Mouse (Mus musculus): ENCODE measurements around the gene B830017H08Rik.

Gene B830017H08Rik

GRCm38 (mm10) chr16:17832821-17833220, at the start of gene B830017H08Rik:
B830017H08Rik (plus strand) TSS chr16:17833121.
- in situ Hi-C loops (cut with MboI, MseI): no loop called here

DNA sequence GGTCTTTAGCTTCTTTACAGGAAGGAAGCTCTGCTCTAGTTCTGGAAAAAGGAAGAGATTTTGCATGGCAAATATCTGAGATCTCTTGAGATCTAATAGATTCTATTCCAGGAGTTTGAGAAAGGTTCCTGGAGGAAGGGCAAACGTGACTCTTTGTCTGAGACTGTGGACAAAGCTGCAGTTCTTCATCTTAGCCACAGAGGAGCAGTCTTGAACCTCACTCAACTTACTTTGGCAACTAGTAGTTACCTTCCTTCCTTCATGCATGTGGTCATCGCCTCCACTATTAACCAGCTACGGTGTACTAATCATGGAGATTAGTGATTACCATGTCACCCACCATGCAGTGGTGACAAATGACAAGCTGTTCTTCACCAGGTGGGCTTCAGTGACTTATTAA, 47.6 kb upstream of the B830017H08Rik start:
- in situ Hi-C loops (cut with MboI, MseI): no loop called here

DNA sequence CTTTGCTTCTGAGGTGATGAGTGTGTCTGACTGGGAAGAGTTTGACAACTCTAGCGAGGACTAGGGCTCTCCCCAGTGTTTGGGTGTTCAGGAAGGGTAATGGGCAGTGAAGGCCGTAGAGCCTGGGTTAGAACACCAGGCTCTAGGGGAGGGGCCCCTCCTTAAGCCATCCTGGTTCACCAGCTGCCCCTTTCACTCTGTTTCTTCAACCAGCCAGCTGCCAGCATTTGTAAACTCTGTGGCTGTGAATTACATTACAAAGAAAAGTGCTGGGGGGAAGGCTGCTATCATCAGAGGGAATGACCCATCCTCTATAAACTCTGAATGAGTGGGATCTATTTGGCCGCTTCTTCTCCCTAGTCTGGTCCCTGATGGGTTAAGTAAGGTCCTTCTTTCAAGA, 40.2 kb upstream of the B830017H08Rik start:
- in situ Hi-C loops (cut with MboI, MseI): no loop called here

DNA sequence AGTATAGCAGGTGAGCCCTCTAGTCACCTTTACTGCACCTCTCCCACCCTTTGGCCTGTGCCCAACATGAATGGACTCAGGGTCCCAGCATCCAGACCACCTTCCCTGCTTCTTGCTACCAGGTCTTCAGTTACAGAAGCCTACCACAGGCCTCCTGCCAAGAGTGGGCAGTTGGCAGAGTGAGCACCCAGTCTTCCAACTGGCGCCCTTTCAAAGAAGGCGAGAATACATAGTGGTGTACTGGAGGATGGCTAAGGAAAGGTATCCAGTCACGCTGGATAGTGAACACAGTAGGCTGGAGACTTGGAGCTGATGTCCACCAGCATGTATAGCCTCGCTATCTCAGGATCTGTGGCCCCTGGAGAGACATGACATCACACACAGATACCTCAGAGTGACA, 38.9 kb upstream of the B830017H08Rik start:
- in situ Hi-C loops (cut with MboI, MseI): no loop called here

- in situ Hi-C loops (cut with MboI, MseI): no loop called here
These were observed 37.3 kb upstream of the B830017H08Rik start for GRCm38 (mm10) chr16:17795643-17796042.

DNA sequence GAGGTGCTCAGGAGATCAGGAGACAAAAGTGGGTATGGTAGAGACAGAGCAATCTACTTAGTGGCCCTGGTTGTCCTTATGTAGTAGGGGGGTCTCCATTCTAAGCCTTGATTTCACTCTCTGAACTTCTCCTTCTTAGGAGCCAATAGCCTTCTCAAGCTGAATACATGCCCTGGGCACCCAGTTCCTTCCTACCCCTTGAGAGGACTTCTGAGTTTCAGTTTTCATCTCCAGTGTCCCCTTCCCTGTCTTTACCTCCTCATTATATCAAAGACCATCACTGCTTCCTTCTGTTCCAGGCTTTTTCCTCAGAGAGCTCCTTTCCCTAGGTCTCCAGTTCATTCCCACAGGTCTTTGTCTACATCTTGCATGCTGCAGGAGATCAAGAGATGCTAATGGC, 36.4 kb upstream of the B830017H08Rik start:
- in situ Hi-C loops (cut with MboI, MseI): no loop called here

DNA sequence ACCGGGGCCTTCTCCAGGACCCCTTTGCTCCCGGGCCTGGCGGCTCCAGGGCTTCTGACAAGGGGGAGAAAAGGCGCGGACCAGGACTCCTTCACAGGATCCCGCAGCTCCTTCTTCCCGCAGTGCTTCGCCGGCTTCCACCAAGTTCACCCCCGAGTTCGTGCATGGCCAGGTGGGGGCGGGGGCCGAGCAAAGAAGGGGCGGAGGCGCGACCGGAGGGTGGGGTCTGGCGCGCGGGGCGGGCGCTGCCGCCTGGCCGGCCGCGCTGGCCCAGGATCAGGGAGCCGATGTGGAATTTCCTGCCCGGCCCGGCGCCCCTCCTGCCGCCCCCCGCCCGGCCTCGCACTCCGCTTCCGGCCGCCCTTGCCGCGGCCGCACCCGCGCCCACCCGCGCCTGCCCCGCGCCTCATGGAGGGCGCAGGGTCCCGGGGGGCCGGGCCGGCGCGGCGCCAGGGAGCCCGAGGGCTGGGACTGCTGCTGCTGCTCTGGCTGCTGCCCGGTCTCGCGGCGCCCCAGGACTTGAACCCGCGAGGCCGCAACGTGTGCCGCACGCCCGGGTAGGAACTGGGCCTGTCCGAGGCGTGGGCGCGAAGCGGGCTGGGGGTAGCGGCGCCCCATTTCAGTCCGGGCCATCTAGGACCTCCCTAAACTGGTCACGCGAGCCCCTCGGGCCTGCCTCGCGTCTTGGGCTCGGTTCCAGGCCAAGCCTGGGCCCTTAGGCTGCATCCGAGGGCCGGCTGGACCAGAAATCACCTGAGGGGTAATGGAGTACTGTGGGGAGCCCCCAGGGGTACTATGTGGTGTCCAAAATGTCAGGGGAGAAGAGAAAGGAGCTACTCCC, 35.7 kb upstream of the B830017H08Rik start, which contains the start of gene Scarf2:
Gene Scarf2, plus strand, starts transcription at position 312 of the 841 bp plus-strand sequence.
- in situ Hi-C loops (cut with MboI, MseI): no loop called here

DNA sequence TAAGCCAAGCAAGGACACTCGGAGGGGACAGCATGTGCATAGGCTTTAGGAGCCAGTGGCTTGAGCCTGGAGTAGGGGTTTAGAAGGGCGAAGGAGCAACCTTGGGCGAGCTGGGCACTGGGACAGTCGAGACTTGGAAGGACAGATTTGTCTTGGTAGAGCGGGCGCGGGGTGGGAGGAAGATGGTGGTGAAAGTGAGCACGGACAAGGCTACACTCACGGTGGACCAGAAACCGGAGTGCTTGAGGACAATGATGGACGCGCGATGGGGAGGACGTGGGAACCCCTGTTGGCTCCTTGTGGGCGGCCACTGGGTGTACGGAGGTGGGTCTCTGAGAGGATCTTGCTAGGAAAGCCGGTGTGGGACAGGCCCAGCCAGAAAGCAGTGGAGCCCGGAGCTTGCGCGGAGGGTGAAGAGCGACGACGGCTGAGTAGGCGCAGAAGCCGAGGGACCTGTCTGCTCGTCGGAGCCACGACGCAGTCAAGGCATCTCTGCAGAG, 35.1 kb upstream of the B830017H08Rik start:
- in situ Hi-C loops (cut with MboI, MseI): no loop called here

DNA sequence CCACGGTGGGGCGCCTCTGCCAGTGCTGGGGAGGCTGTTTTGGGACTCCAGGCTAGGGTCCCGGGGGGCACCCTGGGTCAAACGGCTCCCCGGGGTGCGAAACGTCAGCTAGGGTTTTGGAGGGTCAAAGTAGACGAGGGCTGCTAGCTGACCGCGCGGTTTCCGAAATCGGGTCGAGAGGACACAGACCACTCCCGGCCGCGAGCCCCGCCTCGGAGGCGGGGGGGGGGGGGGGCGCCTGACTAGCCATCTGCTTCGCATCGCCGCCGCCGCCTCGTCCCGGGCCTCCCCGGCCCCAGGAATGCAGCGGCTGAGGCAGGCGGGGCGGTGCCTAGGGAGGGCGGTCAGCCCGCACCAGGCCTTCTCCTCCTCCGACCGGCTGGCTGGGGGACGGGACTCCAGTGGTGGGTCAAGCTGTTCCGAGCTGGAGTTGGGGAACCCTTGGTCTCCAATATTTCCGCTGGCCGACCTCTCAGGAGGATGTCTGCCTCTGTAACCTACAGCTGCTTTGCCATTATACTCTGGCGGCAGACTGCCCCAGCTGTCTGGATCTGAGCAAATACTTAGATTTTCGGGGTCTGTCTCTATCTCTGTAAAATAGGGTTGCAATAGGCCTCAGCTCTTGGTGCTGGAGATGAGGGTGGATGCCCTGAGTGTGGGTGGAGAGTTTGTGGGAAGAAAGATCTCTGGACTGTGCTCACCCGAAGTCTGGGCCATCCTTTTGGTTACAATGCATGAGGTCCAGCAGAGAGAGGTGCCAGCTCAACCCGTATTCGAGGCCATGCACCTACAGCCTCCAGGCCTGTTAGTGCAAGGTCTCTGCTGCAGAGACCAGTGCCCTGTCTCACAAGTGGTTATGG, 34.4 kb upstream of the B830017H08Rik start:
- in situ Hi-C loops (cut with MboI, MseI): no loop called here

DNA sequence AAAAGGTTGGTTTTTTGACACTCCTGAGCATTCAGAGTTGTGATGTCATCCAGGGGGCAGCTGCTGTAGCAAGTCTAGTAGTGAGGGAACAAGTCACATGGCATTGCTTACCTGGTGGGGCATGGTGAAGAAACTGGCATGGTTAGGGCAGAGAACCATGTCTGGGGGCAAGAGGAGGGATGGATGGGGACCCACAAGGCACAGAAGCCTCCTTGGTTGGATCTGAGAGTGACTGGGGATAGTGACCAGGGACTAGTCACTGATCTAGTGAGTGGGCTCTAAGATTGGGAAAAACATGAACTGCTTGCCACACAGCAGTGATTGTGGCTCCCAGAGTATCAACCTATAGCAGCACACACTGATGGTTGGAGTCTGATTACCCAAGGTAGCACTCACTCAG, 33.3 kb upstream of the B830017H08Rik start:
- in situ Hi-C loops (cut with MboI, MseI): no loop called here

DNA sequence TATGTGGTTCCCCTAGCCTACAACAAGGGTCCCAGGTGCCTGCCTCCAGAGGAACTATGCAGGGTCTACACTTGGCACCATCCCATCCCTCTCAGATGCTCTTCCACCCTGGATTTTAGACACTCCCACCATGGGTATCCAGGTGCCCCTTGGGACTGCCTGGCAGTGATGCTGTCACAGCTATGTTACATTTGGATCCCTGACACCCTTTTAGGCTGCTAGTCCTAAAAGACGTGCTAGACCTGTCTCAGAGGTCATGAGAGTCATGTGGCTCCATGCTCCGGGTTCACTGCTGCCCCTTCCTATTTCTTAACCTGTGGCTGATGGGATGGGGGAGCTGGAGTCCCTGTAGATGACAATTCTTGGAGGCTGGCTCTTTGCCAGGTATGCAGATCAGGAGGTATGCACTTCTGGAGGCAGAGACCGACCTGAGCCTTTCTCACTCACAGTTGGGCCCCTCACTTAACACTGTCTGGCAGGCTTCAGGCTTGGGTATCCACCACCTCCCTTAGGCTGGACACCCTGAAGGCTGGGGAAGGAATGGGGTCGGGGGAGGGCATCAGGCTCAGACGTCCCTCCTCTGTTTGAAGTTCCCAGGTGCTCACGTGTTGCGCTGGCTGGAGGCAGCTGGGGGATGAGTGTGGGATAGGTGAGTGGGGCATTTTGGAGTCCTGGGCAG, 31.0 kb upstream of the B830017H08Rik start:
- in situ Hi-C loops (cut with MboI, MseI): no loop called here

DNA sequence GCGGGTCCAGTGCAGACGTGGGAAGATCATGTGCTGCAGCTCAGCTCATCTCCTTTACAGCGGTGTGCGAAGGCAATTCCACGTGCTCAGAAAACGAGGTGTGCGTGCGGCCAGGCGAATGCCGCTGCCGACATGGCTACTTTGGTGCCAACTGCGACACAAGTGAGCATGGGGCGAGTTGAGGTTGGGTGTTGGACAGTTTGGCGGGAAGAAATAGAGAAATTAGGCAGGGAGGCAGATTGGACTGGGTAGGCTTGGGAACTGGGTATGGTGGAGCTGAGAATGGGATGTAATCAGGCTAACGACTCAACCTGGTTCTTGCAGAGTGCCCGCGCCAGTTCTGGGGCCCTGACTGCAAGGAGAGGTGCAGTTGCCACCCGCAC, 30.5 kb upstream of the B830017H08Rik start:
- in situ Hi-C loops (cut with MboI, MseI): no loop called here

GRCm38 (mm10) chr16:17802839-17803674, 29.9 kb upstream of the B830017H08Rik start:
- in situ Hi-C loops (cut with MboI, MseI): no loop called here

GRCm38 (mm10) chr16:17803675-17804448, 29.1 kb upstream of the B830017H08Rik start:
- in situ Hi-C loops (cut with MboI, MseI): no loop called here

DNA sequence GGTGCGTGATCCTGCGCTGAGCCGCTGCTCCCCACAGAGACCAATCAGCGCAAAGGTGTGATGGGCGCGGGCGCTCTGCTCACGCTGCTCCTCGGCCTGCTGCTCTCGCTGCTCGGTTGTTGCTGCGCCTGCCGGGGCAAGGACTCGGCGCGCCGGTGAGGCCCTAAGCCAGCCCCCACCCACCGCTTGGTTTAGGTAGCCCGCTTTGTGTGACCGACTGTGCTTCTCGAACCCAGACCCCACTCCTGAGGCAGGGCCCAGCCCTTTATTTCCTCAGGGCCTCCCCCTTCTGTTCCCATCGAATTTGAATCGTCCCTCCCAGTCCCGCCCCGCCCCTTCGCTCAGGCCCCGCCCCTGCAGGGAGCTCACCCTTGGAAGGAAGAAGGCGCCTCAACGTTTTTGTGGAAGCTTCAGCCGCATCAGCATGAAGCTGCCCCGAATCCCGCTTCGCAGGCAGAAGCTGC, 28.4 kb upstream of the B830017H08Rik start:
- in situ Hi-C loops (cut with MboI, MseI): no loop called here

DNA sequence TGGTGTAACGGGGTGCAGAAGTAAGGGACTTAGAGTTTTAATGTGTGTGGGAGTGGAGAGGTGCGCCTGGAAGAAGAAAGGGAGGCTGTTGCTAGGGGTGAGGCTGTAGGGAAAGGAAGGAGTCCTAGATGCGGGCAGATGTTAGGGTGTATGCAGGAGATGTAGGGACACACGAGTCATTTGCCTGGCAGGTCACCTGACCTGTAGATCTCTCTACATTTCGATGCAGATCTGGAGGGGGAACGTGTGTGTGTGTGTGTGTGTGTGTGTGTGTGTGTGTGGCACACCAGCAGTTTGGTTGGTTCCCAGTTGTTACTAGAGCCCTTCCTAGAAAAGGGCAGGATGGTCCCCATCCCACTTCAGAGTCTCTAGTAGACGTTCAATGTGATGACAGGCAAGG, 27.9 kb upstream of the B830017H08Rik start:
- in situ Hi-C loops (cut with MboI, MseI): loop anchor here in 1 of 2 experiments (5.0 kb wide), 1 partner anchor 73 kb away; the partner anchor contains the start of gene Med15

- in situ Hi-C loops (cut with MboI, MseI): loop anchor here in 1 of 2 experiments (5.0 kb wide), 1 partner anchor 74 kb away; the partner anchor contains the start of gene Med15
These were observed 26.2 kb upstream of the B830017H08Rik start for GRCm38 (mm10) chr16:17806581-17807191.

GRCm38 (mm10) chr16:17807192-17808009, 25.5 kb upstream of the B830017H08Rik start:
- in situ Hi-C loops (cut with MboI, MseI): loop anchor here in 1 of 2 experiments (5.0 kb wide), 1 partner anchor 75 kb away; the partner anchor contains the start of gene Med15

Measured in T-helper 17 cell (primary cell).